Mouse (Mus musculus) kidney, adult 8-10 months (tissue): Measurements from ENCODE around the gene Ube2a.
"Not testable (repeated sequence)": the region's sequence is repeated elsewhere in the genome, so short reads cannot be mapped to it uniquely, and the experiment has no call there.

ENCODE experiments used
- DNase-seq, 2 experiments: peaks; one replicate each; pipeline ENCODE4 v3.0.0; 2022

Gene Ube2a

DNA sequence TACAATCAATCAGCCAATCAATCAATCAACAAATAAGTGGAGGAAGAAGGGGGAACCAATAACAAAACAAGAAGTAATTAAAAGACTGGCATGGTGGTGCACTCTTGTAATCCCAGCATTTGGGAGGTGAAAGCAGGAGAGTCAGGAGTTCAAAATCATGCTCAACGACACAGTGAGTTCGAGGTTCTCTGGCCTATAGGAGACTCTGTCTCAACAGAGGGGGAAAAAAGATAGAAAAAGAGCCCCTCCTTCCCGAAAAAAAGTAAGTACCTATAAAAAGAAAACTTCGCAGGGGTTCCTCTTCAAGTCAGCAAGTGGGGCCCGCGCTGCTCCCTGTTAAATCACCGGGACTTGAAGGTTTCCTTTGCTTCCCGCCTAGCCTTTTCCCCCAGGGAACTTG, at the start of gene Ube2a, which contains the start of gene C330007P06Rik:
Gene Ube2a, plus strand, starts transcription at position 136 of the 400 bp plus-strand sequence.
Gene C330007P06Rik, minus strand, starts transcription at position 347 of the 400 bp plus-strand sequence.
- DNase-seq = no peak

DNA sequence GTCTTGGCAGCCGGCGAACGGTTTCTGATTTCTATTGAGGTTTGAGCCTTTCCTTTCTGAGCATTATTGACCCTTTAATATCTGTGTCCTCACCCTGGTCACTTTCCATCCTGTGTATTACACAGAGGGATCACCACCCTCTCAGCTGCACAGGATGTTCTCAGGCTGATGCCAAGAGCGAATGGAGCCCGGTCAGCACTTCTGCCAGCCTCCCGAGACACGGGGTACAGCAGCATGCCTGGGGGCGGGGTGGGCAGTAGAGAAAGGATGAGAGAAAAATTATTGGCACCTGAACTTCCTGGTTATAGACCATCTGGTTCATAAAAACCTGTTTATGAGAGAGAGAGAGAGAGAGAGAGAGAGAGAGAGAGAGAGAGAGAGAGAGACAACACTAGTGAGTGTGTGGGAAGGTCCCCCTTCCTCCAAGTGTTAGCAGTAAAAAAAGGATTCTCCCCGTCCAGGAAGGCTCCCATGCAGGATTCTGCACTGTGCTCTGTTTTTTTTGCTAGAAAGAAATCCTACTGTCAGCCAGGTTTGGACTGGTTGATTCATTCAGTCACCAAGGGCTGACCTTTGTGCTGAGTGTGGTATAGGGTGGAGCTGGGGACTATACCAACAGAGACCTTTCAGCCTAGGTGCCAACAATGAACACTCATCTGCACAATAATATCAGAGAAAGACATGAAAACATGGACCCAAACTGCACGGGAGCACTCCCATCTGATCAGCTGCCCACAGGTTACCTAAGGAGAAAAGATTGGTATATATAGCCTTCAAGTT, 49.6 kb upstream of the Ube2a start:
- DNase-seq = peak in 1 of 2 experiments; percentile 51

DNA sequence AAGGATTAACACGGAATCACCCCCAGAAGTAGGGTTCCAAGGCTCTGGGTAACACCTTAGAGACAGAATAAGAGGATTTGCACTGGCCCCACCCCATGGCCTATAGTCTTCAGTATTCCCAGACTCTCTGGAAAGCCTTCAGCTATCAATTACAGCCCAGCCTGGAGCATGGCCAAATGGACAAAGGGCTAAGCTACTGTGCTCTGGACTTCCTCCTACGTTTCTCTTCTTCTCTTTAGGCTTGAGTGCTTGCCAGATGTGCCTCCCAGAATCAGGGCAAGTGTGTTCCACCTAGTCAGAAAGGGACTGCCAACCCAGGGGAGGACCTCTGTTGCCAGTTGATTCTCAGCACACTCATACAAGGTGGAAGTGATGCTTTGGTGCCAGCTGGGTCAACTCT, 48.7 kb upstream of the Ube2a start:
- peak; percentile 76 to 78 for DNase-seq

DNA sequence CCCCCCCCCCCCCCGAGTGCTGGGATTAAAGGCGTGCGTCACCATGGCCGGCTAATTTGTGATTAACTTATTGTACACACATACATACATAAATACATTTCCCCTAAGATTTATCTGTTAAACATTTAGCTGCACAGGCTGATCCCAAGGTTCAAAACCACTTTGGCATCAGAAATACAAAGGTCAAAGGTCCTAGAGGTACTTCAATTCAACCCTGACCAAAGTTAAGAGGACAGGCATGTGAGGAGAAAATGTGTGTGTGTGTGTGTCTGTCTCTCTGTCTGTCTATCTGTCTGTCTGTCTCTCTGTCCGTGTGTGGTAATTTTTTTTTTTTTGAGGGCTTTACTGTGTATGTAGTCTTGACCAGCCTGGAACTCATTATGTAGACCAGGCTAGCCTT, 46.8 kb upstream of the Ube2a start:
- no peak for DNase-seq

DNA sequence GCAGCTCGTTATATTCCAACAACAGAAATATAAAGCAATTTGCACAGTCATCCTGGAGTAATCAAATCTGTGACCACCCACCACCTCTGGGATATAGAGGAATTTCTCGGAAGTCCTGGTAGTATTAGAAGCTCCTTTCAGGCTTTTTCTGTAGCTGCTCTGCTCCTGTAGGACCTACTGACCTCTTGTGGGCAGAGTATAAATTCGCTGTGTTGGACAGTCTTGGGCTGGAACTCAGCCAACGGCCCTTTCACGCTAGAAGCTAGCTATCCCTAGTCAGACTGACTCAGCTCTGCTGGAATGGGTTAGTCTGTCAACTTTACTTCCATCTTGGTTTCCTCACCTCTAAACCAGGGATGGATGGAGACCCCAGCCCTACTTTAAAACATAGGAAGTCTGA, 43.4 kb upstream of the Ube2a start:
- DNase-seq = peak; percentile 64 to 69

DNA sequence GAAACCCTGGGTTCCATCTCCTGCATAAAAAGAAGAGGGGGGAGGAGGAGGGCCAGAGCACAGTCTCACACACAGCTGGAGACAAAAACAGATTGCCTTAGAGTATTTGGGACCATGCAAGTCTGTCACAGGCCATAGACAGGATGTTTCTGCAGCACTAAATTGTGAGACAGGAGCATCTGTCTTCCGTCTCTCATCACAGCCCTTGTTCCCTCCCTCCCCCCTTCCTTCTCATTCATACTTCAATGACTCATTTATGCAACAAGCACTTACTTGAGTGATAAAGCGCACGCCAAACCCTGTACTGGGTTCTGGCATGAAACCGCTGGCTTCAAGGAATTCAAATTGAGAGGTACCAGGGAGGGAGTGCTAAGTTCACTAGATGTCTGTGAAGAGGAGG, 42.1 kb upstream of the Ube2a start:
- DNase-seq = no peak

DNA sequence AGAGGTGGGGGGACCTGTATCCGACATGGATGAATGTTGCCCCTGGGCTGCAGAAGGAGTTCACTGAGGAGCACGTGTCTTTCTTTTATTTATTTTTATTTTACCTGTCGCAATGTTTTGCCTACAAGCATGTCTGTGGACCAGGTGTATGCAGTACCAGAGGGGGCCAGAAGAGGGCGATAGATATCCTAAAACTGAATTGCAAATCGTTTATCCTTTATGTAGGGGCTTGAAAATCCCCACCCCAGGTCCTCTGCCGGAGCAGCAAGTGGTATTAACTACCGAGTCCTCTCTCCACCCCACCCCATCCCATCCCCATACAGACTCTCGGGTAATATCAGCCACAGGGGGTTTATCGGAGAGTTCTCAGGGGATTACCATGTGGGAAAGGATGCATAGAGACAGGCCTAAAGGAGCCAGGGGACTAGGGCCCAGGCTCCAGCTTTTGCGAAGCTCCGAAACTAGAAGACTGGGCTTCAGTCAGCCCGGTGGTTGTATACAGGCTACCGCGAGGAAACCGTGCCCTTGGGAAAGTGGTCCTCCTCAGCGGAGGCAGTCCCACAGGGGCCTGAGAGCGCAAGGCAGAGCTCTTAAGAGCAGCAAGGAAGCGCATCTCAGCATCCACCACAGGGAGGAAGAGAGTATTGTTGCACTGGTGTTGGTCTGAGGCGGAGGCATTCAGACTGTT, 40.2 kb upstream of the Ube2a start:
- peak in 1 of 2 experiments; percentile 68 for DNase-seq

DNA sequence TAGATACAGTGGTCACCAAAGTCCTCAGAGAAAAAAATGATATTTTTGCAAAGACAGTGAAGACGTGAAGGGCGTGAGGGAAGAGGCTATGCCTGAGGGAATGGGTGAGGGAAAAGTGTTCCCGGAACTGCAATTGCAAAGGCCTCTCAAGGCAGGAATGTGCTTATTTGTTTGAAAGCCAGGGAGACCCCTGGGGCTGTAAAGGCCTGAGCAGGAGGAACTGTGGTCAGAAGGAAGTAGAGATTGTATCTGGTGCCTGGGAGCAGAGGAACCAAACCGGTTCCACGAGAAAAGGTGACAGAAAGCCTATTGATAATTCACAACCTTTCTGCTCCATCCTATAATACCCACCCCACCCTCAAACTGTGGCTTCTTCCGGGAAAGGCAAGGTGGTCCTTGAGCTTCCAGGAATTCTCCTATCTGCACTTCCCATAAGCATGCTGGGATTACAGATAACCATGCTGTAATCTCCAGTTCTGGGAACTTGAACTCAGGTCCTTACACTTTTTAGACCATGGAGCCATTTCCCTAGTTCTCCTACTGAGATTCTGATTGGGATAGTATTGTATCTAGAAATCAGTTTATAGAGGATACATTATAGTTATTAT, 36.5 kb upstream of the Ube2a start:
- DNase-seq = no peak

DNA sequence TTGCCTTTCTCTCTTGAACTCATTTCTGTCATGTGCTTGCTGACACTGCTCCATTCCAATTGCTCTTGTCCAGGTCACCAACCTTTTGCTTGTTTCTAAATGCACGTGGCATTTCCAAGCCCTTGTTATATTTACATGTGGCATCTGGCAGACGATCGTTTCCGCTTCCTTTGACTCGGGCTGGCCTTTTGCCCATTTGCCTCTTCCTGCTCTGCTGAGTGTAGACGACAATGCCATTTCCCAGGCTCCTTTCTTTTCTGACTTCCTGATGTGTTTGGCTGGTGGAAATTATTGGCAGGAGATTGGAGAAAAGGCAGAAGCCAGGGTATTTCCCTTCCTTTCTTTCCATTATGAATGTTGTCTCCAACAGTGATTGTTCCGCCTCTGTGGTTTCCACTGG, 34.3 kb upstream of the Ube2a start:
- peak; percentile 45 to 46 for DNase-seq

DNA sequence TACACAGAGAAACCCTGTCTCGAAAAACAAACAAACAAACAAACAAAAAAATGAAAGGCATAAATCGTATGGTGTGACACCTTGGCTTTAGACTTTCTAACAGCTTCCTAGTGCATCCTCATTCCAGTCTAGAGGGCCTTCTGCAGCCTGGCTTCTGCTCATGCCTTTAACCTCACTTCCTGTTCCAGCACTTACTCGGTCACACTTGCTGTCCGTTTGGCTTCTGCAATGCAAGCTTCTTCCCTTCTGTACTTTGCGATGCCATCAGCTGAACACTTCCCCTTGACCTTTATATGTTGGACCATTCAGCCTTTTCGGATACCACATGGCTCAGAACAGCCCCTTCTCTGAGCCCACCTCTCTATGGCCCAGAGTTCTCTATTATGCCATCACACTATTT, 32.0 kb upstream of the Ube2a start:
- DNase-seq = no peak

DNA sequence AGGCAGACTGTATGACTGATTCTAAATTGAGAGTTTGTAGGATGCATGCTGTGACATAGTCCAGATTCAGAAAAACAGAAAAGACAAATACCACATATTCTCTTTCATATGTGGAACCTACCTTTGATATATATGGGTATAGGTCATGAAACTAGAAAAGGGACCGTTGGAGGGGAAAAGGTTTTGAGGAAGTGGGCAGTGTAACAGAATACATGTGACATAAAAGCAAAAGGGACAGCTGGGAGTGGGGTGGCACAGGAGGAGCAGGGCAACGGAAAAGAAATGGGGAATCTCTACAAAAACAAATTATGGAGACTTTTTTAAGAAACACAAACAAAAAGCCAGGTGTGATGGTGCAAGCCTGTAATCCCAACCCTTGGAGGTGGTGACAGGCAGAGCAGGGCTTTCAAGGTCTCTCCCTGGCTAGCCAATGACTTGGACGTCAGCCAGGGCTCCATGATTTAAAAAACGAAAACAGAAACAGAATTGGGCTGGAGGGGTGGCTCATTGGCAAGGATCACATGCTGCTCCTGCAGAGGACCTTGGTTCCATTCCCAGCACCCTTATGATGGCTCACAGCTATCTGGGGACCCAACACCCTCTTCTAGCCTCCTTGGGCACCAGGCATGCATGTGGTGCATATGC, 30.2 kb upstream of the Ube2a start:
- DNase-seq = no peak

DNA sequence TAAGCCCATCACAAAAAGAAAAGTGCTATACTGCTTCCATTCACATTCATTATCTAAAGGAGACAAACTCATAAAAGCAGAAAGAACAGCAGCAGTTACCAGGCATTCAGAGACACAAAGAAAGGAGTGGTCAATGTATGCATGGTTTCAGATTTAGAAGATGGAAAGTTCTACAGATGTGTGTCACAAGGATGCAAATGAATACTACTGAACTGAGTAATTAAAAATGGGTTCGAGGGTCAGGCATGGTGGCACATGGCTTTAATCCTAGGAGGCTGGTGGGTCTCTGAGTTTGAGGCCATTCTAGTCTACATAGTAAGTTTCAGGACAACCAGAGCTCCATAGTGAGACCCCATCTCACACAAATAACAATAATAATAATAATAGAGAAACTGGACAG, 26.5 kb upstream of the Ube2a start:
- no peak for DNase-seq

DNA sequence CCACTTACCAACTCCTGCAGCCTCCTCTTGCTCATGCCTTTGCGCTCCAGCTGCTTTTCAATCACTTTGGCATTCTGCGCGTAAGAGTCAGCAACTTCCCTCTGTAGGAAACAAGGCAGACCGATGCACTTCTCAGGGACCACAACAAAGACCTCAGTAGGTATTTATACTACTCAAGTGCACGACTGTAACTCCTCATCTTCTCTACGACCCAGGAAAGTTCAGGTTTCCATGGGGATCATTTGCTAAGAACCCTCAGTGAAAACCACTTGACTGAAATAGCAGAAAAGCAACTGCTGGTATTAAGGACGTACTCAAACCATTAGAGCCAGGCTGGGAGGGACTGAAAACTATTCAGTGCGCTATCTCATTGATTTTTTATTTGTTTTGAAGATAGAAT, 21.1 kb upstream of the Ube2a start:
- DNase-seq = no peak

DNA sequence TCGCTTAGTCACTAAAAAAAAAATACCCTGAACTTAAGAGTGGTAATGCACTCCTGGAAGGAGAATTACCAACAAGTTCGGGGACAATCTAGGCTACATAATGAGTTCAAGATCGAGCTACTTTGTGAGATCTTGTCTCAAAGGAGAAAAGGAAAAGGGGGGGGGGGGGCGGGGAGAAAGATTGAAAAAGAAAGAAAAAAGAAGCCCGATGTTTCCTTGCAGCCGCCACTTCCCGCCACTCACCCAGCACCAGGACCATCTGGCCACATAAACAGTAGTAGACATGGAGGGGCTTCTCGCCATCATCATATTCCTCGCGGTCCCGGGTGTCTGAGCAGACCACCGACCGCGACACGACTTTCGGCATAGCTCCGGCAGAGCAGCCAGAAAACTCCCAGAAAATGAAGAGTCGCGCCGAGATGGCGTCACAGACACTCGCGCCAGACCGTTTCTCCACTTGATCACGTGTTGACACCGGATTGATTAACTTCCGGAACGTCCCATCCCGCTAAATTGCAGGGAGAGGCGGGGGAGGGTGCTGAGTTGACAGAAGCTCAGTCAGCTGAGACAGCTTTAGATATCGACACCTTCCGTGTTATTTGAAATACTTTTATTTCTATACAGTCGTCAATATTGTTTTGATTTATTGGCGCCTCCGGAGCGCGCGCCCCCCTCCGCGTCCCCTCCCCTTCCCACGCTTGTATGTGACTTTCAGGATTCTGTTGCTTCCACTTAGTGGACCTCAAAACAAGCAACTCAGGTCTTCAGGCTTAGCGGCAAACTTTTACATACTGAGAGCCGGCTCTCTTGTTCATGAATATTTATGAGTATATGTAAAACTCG, 9.7 kb upstream of the Ube2a start:
- peak; percentile 78 to 81 for DNase-seq

DNA sequence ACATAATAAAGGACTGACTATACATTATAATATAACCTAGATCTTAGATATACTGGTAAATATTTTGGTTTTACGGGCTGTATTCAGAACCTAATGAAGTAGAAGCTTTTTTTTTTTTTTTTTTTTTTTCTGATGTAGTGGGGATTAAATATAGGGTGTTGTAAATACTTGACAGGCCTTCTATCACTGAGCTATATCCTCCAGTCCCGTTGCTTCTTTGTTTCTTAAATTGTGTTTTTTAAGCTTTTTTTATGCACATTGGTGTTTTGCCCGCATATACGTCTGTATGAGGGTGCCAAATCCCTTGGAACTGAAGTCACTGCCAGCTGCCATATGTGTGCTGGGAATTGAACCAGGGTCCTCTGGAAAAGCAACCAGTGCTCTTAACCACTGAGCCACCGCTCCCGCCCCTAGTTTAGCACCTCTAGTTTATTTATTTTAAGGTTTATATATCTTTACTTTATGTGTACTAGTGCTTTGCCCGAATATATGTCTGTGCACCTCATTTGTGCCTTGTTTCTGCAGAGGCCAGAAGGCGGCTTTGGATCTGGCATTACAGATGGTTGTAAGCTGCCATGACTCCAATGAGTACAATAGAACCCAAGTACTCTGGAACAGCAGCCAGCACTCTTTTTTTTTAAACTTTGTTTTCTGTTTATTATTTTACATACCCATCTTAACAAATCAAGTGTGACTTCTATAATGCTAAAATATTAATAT, 8.9 kb upstream of the Ube2a start:
- DNase-seq = no peak

DNA sequence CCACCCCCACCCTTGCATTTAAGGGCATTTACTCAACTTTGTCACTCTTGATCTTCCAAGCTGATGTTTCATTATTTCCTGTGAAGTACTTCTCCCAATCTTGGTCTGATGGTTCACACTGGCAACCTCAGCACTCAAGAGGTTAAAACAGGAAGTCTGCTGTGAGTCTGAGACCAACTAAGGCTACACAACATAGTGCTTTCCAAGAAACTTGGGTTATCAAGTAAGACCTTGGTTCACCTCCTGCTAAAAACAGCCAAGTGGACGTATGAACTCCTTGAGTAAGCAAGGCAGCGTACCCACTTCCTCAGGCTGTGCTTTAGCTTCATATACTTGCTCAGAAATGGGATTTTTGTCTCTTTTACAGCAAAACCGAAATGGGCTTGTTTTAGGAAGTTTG, 3.3 kb upstream of the Ube2a start:
- DNase-seq = no peak

DNA sequence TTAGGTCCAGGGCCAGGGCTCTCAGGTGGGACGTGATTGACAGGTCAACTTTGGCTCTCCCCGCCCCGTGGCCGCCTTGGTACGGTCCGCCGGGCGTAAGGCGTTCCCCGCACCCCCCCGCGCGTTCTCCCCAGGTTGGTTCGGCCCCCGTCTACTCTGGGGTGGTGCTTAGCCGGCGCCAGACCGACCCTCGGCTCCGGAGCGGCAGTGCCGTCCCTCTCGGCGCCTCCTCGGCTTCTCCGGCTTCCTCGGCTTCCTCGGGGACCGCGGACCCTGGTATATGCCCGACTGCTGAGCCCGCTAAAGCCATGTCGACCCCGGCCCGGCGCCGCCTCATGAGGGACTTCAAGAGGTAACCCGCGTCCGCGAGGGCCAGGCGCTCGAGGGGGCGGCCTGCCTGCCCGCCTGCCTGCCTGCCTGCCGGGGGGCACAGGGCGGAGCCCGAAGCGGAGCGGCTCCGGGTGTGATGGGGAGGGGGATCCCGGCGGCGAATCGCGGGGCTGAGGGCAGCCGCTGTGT, 537 bp downstream of the Ube2a start:
- DNase-seq = peak; percentile 88 to 93

DNA sequence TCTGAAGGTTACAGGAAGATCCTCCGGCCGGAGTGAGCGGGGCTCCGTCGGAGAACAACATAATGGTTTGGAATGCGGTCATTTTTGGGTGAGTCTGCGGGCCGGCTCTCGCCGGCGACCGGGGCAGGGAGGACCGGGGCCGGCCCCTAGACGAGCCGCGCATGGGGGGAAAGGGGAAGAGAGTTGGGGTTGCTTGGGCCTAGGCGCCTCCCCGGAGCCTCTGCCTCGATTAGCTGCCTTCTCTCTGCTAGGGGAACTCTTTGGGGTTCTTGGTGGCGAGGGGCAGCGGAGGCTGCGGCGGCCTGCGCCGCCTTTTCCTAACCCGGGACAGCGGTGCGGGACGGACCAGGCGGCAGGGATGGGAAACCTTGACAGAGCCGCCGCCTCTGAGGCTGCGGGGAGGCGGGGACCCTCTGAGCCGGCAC, 1.0 kb downstream of the Ube2a start:
- DNase-seq = no peak

DNA sequence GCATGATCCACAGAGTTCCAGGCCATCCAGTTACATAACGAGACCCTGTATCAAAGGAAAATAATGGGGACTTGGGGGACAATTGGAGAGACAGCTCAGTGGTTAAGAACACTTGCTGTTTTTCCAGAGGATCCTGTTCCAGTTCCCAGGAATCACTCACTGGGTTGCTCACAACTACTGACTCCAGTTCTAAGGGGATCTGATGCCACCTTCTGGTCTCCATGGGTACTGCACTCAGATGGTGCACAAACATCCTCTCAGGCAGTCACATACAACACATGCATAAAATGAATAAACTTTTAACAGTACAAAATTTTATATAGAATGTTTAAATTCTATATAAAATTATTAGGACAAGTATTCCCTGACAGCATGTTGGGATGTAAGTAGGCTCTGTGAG, 11.0 kb downstream of the Ube2a start:
- DNase-seq = no peak

DNA sequence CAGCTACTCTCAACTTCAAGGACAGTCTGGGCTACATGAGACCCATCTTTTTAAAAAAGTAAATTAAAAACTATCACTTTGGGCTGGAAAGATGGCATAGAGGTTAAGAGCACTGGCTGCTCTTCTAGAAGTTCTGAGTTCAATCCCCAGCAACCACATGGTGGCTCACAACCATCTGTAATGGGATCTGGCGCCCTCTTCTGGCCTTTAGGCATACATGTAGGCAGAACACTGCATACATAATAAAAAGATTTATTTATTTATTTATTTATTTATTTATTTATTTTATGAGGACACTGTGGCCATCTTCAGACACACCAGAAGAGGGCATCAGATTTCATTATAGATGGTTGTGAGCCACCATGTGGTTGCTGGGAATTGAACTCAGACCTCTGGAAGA, 25.2 kb downstream of the Ube2a start:
- DNase-seq = not testable (repeated sequence)

DNA sequence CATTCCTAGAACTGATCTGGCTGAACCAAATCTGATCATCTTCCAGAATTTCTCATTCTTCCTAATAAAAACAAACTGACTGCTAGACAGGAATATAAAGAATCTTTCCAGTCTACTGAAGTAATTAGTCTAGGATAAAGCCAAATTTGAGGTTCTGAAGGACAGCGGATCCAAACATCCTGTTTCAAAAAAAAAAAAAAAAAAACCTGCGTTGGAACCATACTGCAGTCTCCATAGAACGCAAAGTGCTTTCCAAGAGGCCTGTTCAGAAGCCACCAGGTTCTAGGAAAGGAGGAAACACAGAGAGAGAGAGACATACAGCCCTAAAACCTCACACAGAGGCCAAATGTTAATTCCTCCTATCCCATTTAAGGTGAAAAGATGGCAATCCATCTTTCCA, 28.0 kb downstream of the Ube2a start:
- DNase-seq = no peak
